Mouse (Mus musculus) forebrain, embryonic 12.5 days (tissue): Measurements from ENCODE around the gene Bpifa6. TPM values are rescaled to one million over a fixed set of nuclear protein-coding genes. Genes with fewer than 3 reads are reported as not detected.
A peak's percentile ranks its signal among the peaks of the same experiment; 100 is the strongest.

Experiments
- ATAC-seq: fragments of 200-750 bp; cut with Nextera tagmentation; 2 replicates; pipeline ENCODE4 v1.8.0; 2017; ENCODE audit warnings: moderate TSS enrichment; ENCODE audit not compliant: low FRiP score
- H3K27ac ChIP-seq: fragments of 300-500 bp; sonication (generic); 2 replicates; pipeline ENCODE4 v1.5.1; 2016; ENCODE audit warnings: mild to moderate bottlenecking
- H3K27me3 ChIP-seq: fragments of 300-500 bp; sonication (generic); 2 replicates; pipeline ENCODE4 v1.6.1; 2016; ENCODE audit warnings: mild to moderate bottlenecking
- H3K36me3 ChIP-seq: fragments of 300-500 bp; sonication (generic); replicated peaks from 2 replicates; pipeline ENCODE4 v1.6.1; 2016; ENCODE audit warnings: mild to moderate bottlenecking
- H3K4me1 ChIP-seq: fragments of 300-500 bp; sonication (generic); 2 replicates; pipeline ENCODE4 v1.6.1; 2016
- H3K4me2 ChIP-seq: fragments of 300-500 bp; sonication (generic); 2 replicates; pipeline ENCODE4 v1.6.1; 2016; ENCODE audit warnings: mild to moderate bottlenecking, moderate library complexity
- H3K4me3 ChIP-seq: fragments of 300-500 bp; sonication (generic); replicated peaks from 2 replicates; pipeline ENCODE4 v1.5.1; 2016; ENCODE audit warnings: mild to moderate bottlenecking
- H3K9ac ChIP-seq: fragments of 300-500 bp; sonication (generic); 2 replicates; pipeline ENCODE4 v1.6.1; 2016; ENCODE audit warnings: mild to moderate bottlenecking
- H3K9me3 ChIP-seq: fragments of 300-500 bp; sonication (generic); 2 replicates; pipeline ENCODE4 v1.6.1; 2016
- WGBS: fragments of 180-500 bp; shearing (Covaris S2); methylation state at CpG from one replicate; pipeline ENCODE4 v1.1.7; 2016; 5-methylcytosine and 5-hydroxymethylcytosine counted together
- polyA plus RNA-seq: library from polyadenylated mRNA; unstranded; fragments of >200 nt; fragmentation: Nextera tagmentation; extraction: Ambion mirVana; gene quantifications from 2 replicates; pipeline ENCODE4 v1.2.1, GENCODE M21; 2016

The Bpifa6 gene
- not detected in 2 replicates for polyA plus RNA-seq

GRCm38 (mm10) chr2:153974582-153974981, at the start of gene Bpifa6:
Bpifa6 (plus strand) TSS chr2:153974945.
- WGBS: 85% methylated on average over 5 of the region's 5 CpGs
- no peaks in the 10 kb centered on the region for H3K9me3 ChIP-seq
- ATAC-seq: no peak
- H3K4me2 ChIP-seq: no peak within 1 kb of the TSS
- no peaks in the 10 kb centered on the region for H3K27me3 ChIP-seq
- no peaks in the 10 kb centered on the region for H3K4me1 ChIP-seq
- H3K4me3 ChIP-seq: no peak within 1 kb of the TSS
- H3K9ac ChIP-seq: no peak within 1 kb of the TSS
- H3K36me3 ChIP-seq: no peaks in the 10 kb centered on the region
- H3K27ac ChIP-seq: no peak within 1 kb of the TSS

- H3K36me3 ChIP-seq: no peaks in the 10 kb centered on the region
- H3K27ac ChIP-seq: no peak overlapping the region
- H3K4me2 ChIP-seq: no peak overlapping the region
- WGBS: 54% methylated on average over 3 of the region's 3 CpGs
- H3K9me3 ChIP-seq: no peaks in the 10 kb centered on the region
- H3K9ac ChIP-seq: no peak overlapping the region
- no peak overlapping the region for H3K4me3 ChIP-seq
- no peaks in the 10 kb centered on the region for H3K27me3 ChIP-seq
- ATAC-seq: no peak
- H3K4me1 ChIP-seq: peaks cover 9% of the 10 kb centered on the region
Observed at GRCm38 (mm10) chr2:153929871-153930413, 44.8 kb upstream of the Bpifa6 start.

GRCm38 (mm10) chr2:153931125-153931524, 43.6 kb upstream of the Bpifa6 start:
- no peak overlapping the region for H3K4me2 ChIP-seq
- no peaks in the 10 kb centered on the region for H3K9me3 ChIP-seq
- H3K27me3 ChIP-seq: no peaks in the 10 kb centered on the region
- H3K27ac ChIP-seq: no peak overlapping the region
- peak; percentile 20; the same call in 1 of the 2 replicates for ATAC-seq
- H3K4me1 ChIP-seq: peaks cover 9% of the 10 kb centered on the region
- no peak overlapping the region for H3K9ac ChIP-seq
- H3K4me3 ChIP-seq: no peak overlapping the region
- H3K36me3 ChIP-seq: no peaks in the 10 kb centered on the region
- 59% methylated on average over 6 of the region's 6 CpGs for WGBS

- no peak for ATAC-seq
Observed at GRCm38 (mm10) chr2:153933311-153933710, 41.4 kb upstream of the Bpifa6 start.

GRCm38 (mm10) chr2:153935348-153935747, 39.4 kb upstream of the Bpifa6 start:
- Histone ChIP-seq H3K4me1 (peaks cover 9% of the 10 kb centered on the region), H3K4me2 (no peak overlapping the region), H3K4me3 (no peak overlapping the region), H3K9me3 (no peaks in the 10 kb centered on the region), H3K36me3 (no peaks in the 10 kb centered on the region), H3K27me3 (no peaks in the 10 kb centered on the region), H3K27ac (no peak overlapping the region), H3K9ac (no peak overlapping the region)
- ATAC-seq: no peak
- WGBS: 91% methylated on average over 6 of the region's 6 CpGs

More at GRCm38 (mm10) chr2:153933311-153933710, 41.4 kb upstream of the Bpifa6 start:
- Histone ChIP-seq H3K9ac (no peak overlapping the region), H3K27me3 (no peaks in the 10 kb centered on the region), H3K27ac (no peak overlapping the region), H3K4me3 (no peak overlapping the region), H3K4me2 (no peak overlapping the region), H3K36me3 (no peaks in the 10 kb centered on the region), H3K9me3 (no peaks in the 10 kb centered on the region), H3K4me1 (peaks cover 9% of the 10 kb centered on the region)
- WGBS: 77% methylated on average over 6 of the region's 6 CpGs

GRCm38 (mm10) chr2:153937843-153938242, 36.9 kb upstream of the Bpifa6 start, which contains the start of gene Bpifb4:
Bpifb4 (plus strand) TSS chr2:153938212.
- Histone ChIP-seq H3K4me1 (no peaks in the 10 kb centered on the region), H3K9ac (no peak within 1 kb of the TSS), H3K27me3 (no peaks in the 10 kb centered on the region), H3K27ac (no peak within 1 kb of the TSS), H3K4me3 (no peak within 1 kb of the TSS), H3K9me3 (no peaks in the 10 kb centered on the region), H3K36me3 (no peaks in the 10 kb centered on the region), H3K4me2 (no peak within 1 kb of the TSS)
- no peak for ATAC-seq
- 84% methylated on average over 5 of the region's 5 CpGs for WGBS

GRCm38 (mm10) chr2:153943537-153943936, 31.2 kb upstream of the Bpifa6 start:
- Histone ChIP-seq H3K4me3 (no peak overlapping the region), H3K27me3 (no peaks in the 10 kb centered on the region), H3K27ac (no peak overlapping the region), H3K9ac (no peak overlapping the region), H3K4me1 (no peaks in the 10 kb centered on the region), H3K4me2 (no peak overlapping the region), H3K9me3 (no peaks in the 10 kb centered on the region), H3K36me3 (no peaks in the 10 kb centered on the region)
- no peak for ATAC-seq
- WGBS: 32% methylated on average over 3 of the region's 3 CpGs

- no peak for ATAC-seq
- no peak overlapping the region for H3K4me3 ChIP-seq
- no peak overlapping the region for H3K27ac ChIP-seq
- 85% methylated on average over 8 of the region's 8 CpGs for WGBS
- H3K9me3 ChIP-seq: no peaks in the 10 kb centered on the region
- H3K9ac ChIP-seq: no peak overlapping the region
- no peaks in the 10 kb centered on the region for H3K4me1 ChIP-seq
- no peak overlapping the region for H3K4me2 ChIP-seq
- no peaks in the 10 kb centered on the region for H3K36me3 ChIP-seq
- peaks cover 3% of the 10 kb centered on the region; the same call in 1 of the 2 replicates for H3K27me3 ChIP-seq
Observed at GRCm38 (mm10) chr2:153944567-153944966, 30.2 kb upstream of the Bpifa6 start.

- Histone ChIP-seq H3K9ac (no peak overlapping the region), H3K36me3 (no peaks in the 10 kb centered on the region), H3K4me3 (no peak overlapping the region), H3K4me1 (no peaks in the 10 kb centered on the region), H3K4me2 (no peak overlapping the region), H3K9me3 (no peaks in the 10 kb centered on the region), H3K27me3 (peaks cover 3% of the 10 kb centered on the region; the same call in 1 of the 2 replicates), H3K27ac (no peak overlapping the region)
- no peak for ATAC-seq
- 28% methylated on average over 6 of the region's 6 CpGs for WGBS
Observed at GRCm38 (mm10) chr2:153952897-153953296, 21.8 kb upstream of the Bpifa6 start.

- Histone ChIP-seq H3K4me2 (peak overlapping the region; percentile 40), H3K4me3 (no peak overlapping the region), H3K4me1 (no peaks in the 10 kb centered on the region), H3K27ac (no peak overlapping the region), H3K9ac (no peak overlapping the region), H3K9me3 (no peaks in the 10 kb centered on the region), H3K27me3 (peaks cover 3% of the 10 kb centered on the region; the same call in 1 of the 2 replicates), H3K36me3 (no peaks in the 10 kb centered on the region)
- 0 out of 2 replicates have a peak, but pooled peaks have one; percentile 39 for ATAC-seq
- WGBS: 7% methylated on average over 6 of the region's 6 CpGs
Observed at GRCm38 (mm10) chr2:153953836-153954235, 20.9 kb upstream of the Bpifa6 start.

GRCm38 (mm10) chr2:153962821-153963331, 11.9 kb upstream of the Bpifa6 start:
- no peaks in the 10 kb centered on the region for H3K4me1 ChIP-seq
- no peak overlapping the region for H3K4me3 ChIP-seq
- H3K36me3 ChIP-seq: no peaks in the 10 kb centered on the region
- H3K9ac ChIP-seq: no peak overlapping the region
- H3K27ac ChIP-seq: no peak overlapping the region
- H3K4me2 ChIP-seq: no peak overlapping the region
- H3K27me3 ChIP-seq: no peaks in the 10 kb centered on the region
- no peaks in the 10 kb centered on the region for H3K9me3 ChIP-seq
- ATAC-seq: no peak
- 74% methylated on average over 4 of the region's 4 CpGs for WGBS

GRCm38 (mm10) chr2:153963334-153963733, 11.4 kb upstream of the Bpifa6 start:
- ATAC-seq: no peak
- H3K4me2 ChIP-seq: no peak overlapping the region
- WGBS: 87% methylated on average over 1 of the region's 1 CpGs
- H3K27me3 ChIP-seq: no peaks in the 10 kb centered on the region
- H3K4me1 ChIP-seq: no peaks in the 10 kb centered on the region
- H3K36me3 ChIP-seq: no peaks in the 10 kb centered on the region
- no peak overlapping the region for H3K9ac ChIP-seq
- no peaks in the 10 kb centered on the region for H3K9me3 ChIP-seq
- H3K4me3 ChIP-seq: no peak overlapping the region
- no peak overlapping the region for H3K27ac ChIP-seq

- no peaks in the 10 kb centered on the region for H3K9me3 ChIP-seq
- H3K4me2 ChIP-seq: no peak overlapping the region
- no peaks in the 10 kb centered on the region for H3K27me3 ChIP-seq
- no peak overlapping the region for H3K4me3 ChIP-seq
- H3K9ac ChIP-seq: no peak overlapping the region
- H3K36me3 ChIP-seq: no peaks in the 10 kb centered on the region
- ATAC-seq: no peak
- H3K4me1 ChIP-seq: no peaks in the 10 kb centered on the region
- H3K27ac ChIP-seq: no peak overlapping the region
- WGBS: 54% methylated on average over 5 of the region's 5 CpGs
Observed at GRCm38 (mm10) chr2:153970221-153970620, 4.5 kb upstream of the Bpifa6 start.
